Mouse (Mus musculus) T-helper 17 cell (primary cell): Measurements from ENCODE around the gene Sp2.

ENCODE experiments used
- in situ Hi-C, 2 experiments: fragments of 300-600 bp; cut with MboI, MseI; formaldehyde crosslinking; loops; 1 replicate in 1 of 2; 2 replicates in 1 of 2; pipeline ENCODE4 v1.15.1; 2025; ENCODE audit warnings: high pct_unique_total_duplicates in 2 of 2

Sp2 gene

GRCm38 (mm10) chr11:96943746-96944304 is 38.9 kb downstream of the Sp2 start, which contains the start of gene Pnpo:
Pnpo (minus strand) TSS chr11:96943986.
- in situ Hi-C loops: no loop called here

GRCm38 (mm10) chr11:96941989-96942590 is 40.7 kb downstream of the Sp2 start:
- in situ Hi-C loops: no loop called here

GRCm38 (mm10) chr11:96940578-96941465 is 41.9 kb downstream of the Sp2 start:
- in situ Hi-C loops: no loop called here

- in situ Hi-C loops: no loop called here
Measured at GRCm38 (mm10) chr11:96938426-96938800, 44.3 kb downstream of the Sp2 start.

GRCm38 (mm10) chr11:96937549-96938425 is 45.0 kb downstream of the Sp2 start:
- in situ Hi-C loops: no loop called here

- in situ Hi-C loops: no loop called here
Measured at GRCm38 (mm10) chr11:96935872-96936650, 46.7 kb downstream of the Sp2 start.

GRCm38 (mm10) chr11:96934921-96935356 is 47.8 kb downstream of the Sp2 start:
- in situ Hi-C loops: no loop called here

- in situ Hi-C loops: no loop called here
Measured at GRCm38 (mm10) chr11:96933562-96934276, 49.0 kb downstream of the Sp2 start.

GRCm38 (mm10) chr11:96931327-96932062 is 51.3 kb downstream of the Sp2 start:
- in situ Hi-C loops: no loop called here

- in situ Hi-C loops: loop anchor here in 1 of 2 experiments (5.0 kb wide), 1 partner anchor 102 kb away; no protein-coding TSS in a partner anchor
Measured at GRCm38 (mm10) chr11:96929766-96930331, 52.9 kb downstream of the Sp2 start.

- in situ Hi-C loops: loop anchor here in 1 of 2 experiments (5.0 kb wide), 1 partner anchor 103 kb away; no protein-coding TSS in a partner anchor
Measured at GRCm38 (mm10) chr11:96929096-96929765, 53.5 kb downstream of the Sp2 start.

- in situ Hi-C loops: loop anchor here in 1 of 2 experiments (5.0 kb wide), 1 partner anchor 104 kb away; no protein-coding TSS in a partner anchor
Measured at GRCm38 (mm10) chr11:96928691-96929090, 54.1 kb downstream of the Sp2 start.

GRCm38 (mm10) chr11:96928088-96928487 is 54.7 kb downstream of the Sp2 start, which contains the start of gene Prr15l:
Prr15l (plus strand) TSS chr11:96928104.
- in situ Hi-C loops: loop anchor here in 1 of 2 experiments (5.0 kb wide), 1 partner anchor 104 kb away; no protein-coding TSS in a partner anchor

- in situ Hi-C loops: loop anchor here in 1 of 2 experiments (5.0 kb wide), 1 partner anchor 106 kb away; no protein-coding TSS in a partner anchor
Measured at GRCm38 (mm10) chr11:96926587-96926986, 56.2 kb downstream of the Sp2 start.

- in situ Hi-C loops: loop anchor here in 1 of 2 experiments (5.0 kb wide), 1 partner anchor 107 kb away; no protein-coding TSS in a partner anchor
Measured at GRCm38 (mm10) chr11:96925469-96926148, 57.1 kb downstream of the Sp2 start.

- in situ Hi-C loops: loop anchor here in 1 of 2 experiments (5.0 kb wide), 1 partner anchor 107 kb away; no protein-coding TSS in a partner anchor
Measured at GRCm38 (mm10) chr11:96924861-96925260, 57.9 kb downstream of the Sp2 start.

GRCm38 (mm10) chr11:96919003-96919402 is 63.8 kb downstream of the Sp2 start:
- in situ Hi-C loops: loop anchor here in 1 of 2 experiments (5.0 kb wide), 1 partner anchor 103 kb away; no protein-coding TSS in a partner anchor
